Mouse (Mus musculus) heart, adult 2 months (tissue): ENCODE measurements around the gene Vps4a.

ENCODE experiments used
- CTCF ChIP-seq: fragments of 200-600 bp; IDR thresholded peaks from 2 replicates; pipeline ENCODE4 v1.8.1; 2022; ENCODE audit warnings: antibody characterized with exemption, mild to moderate bottlenecking, moderate library complexity
- POLR2A ChIP-seq: fragments of 200-500 bp; IDR thresholded peaks from 2 replicates; pipeline ENCODE4 v1.6.1; 2011; ENCODE audit warnings: mild to moderate bottlenecking, low read depth, low read length, control low read depth; ENCODE audit not compliant: insufficient read depth

GRCm38 (mm10) chr8:107031577-107032090 is 612 bp downstream of the Vps4a start:
- TF ChIP-seq CTCF = no peak
- no peak for TF ChIP-seq POLR2A
